Mouse (Mus musculus): ENCODE data around the gene Rpl36a-ps1. TPM values are rescaled to one million over a fixed set of nuclear protein-coding genes. Genes with fewer than 3 reads are reported as not detected.

Gene Rpl36a-ps1
- polyA plus RNA-seq, 1 experiment, result 0.48 TPM

GRCm38 (mm10) chr14:98971921-98972320 is 22.2 kb downstream of the Rpl36a-ps1 start:
- no peak for TF ChIP-seq GATA1 (IDR thresholded peaks at IDR 0.05; ENCODE audit: low read length)

DNA sequence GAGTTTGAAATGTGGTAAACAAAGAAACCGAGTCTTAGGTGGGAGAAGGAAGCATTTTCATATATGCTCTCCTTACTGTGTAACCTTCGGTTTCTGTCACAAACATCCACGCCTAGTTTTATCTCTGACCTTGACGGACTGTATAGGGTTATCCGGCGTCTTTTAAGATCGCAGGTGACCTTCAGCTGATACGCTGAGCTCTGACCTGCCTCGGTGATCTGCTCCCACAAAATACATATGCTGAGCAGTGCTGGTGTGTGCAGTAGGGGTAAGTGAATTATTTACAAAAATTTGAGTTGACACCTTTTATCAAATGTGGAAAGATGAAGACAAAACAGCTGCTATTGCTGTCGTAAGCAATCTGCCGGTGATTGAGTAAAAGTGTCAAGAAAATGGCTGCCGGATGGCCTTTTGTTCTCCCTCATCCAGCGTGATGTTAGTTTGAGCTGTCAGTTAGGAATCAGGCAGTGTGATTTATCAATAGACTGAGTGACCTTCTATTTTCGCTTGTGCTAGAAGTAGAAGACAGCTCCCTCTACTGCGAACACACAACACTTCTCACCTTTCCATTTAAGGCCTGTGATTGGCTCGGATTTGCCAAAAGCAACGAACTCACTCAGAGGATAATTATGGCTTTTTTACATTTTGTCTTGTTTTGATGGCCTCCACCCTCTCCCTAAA is 35.0 kb downstream of the Rpl36a-ps1 start:
- TF ChIP-seq GATA1 (IDR thresholded peaks at IDR 0.05; ENCODE audit: low read length), result no peak

- TF ChIP-seq GATA1 (IDR thresholded peaks at IDR 0.05; ENCODE audit: low read length), result no peak
Measured at GRCm38 (mm10) chr14:98956788-98957187, 37.3 kb downstream of the Rpl36a-ps1 start.

DNA sequence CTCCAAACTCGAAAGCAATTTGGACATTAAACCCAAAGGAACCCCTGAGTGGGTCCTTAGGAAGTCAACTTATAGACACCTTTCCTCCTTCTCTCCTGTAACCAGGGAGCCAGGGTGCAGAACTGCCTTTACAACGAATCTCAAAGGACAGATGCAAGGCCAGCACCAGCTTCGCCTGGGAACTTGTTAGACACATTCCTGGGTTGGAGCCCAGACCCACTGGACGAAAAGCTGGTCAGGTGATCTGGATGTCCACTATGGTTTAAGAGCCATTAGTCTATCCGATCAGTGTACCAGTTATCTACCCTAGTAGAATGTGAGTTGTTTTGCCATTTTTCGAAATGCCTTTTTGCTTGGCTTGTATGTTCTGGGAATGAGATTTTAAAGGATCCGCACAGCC is 41.7 kb downstream of the Rpl36a-ps1 start:
- TF ChIP-seq GATA1 (IDR thresholded peaks at IDR 0.05; ENCODE audit: low read length), result no peak

DNA sequence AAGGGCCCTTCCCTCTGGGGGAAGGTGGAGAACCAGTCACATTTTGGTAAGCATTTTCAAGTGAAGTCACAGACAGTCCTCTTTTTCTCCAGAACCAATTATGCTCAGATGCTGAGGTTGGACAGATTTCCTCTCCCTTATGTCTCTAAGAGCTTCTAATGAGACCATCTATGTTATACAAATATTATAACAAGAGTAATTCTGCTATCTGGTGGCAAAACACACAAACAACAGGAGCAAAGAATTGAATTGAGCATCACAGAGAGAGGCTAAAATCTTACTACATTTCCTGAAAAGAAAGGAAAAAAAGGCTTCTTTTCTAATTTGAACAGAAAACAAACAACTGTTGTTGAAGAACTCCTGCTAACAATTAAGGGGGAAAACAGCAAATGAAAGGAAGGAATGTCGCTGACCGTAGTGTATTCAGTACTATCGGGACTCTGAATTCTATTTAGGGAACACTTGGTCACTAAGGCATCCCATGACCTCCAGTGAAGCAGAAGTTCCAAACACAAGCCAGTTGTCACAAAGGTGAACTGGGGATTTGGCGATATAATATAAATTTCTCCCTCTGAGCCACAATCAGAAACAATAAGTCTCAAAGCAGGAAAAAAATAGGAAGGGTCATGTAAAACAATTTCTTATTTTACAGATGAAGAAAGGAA is 42.4 kb downstream of the Rpl36a-ps1 start:
- TF ChIP-seq GATA1 (IDR thresholded peaks at IDR 0.05; ENCODE audit: low read length), result no peak

Other genes with a start within 250 kb of the Rpl36a-ps1 start
- gene Mzt1, start 51.8 kb upstream of the Rpl36a-ps1 start, polyA plus RNA-seq (2012), result 31.8 and 49.3 TPM in 2 replicates
- gene Bora, start 51.9 kb upstream of the Rpl36a-ps1 start, polyA plus RNA-seq (2012), result 26.9 and 30.6 TPM in 2 replicates
- gene Pibf1, start 105.1 kb upstream of the Rpl36a-ps1 start, polyA plus RNA-seq (2012), result 0.71 and 0.81 TPM in 2 replicates
- 33.0 and 42.3 TPM in 2 replicates for gene Dis3, start 105.5 kb upstream of the Rpl36a-ps1 start, polyA plus RNA-seq (2012)